Mouse (Mus musculus): Measurements from ENCODE around the gene Pla2r1.

DNA sequence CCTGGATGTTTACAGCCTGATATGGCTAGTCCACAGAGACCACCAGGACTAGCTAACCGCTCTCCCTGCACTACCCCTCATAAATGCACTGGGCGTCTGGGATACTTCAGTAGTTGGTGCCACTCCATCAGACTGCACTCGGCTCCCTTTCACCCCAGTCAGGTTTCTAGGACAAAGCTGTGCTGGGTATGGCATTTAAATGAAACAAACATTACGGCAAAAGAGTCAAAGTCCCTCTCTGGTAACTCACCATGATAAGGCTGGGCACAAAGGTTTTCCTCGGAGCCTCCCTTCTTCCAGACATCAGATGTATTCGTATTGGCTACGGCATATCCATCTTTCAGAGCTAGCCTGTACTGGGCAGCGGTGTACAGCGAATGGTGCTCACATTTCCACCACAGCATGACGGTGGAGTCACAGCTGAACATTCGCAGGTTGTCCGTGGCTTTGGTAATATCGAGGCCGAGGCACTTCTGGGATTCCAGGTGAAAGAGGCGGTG lies 177.4 kb downstream of the Pla2r1 start:
- no peak for TF ChIP-seq POLR2A (IDR thresholded peaks at IDR 0.05; ENCODE audit: borderline replicate concordance, extremely low read depth, insufficient read depth, insufficient read length, poor library complexity, severe bottlenecking)
- TF ChIP-seq CTCF (IDR thresholded peaks at IDR 0.05; ENCODE audit: borderline replicate concordance, extremely low read depth, insufficient read depth, insufficient read length): no peak
